Mouse (Mus musculus): ENCODE results near the gene Mthfsl.
"Not testable (repeated sequence)": the region's sequence is repeated elsewhere in the genome, so short reads cannot be mapped to it uniquely, and the experiment has no call there.

DNA sequence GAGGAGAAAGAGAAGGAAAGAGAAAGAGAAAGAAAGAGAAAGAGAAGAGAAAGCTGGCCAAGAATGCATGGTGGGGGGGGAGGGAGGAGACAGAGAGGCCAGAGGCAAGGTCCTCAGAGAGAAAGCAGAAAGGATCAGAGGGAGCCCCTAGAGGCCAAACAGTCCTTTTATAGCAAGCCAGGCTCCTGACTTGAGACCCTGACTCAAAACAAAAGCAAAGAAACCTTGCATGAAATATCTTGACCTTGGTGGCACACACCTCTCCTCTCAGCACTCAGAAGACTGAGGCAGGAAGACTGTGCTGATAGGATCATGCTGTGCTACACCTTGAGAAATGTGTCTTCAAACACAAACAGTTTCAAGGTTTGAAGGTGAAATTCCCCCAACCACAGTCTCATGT lies 1.5 kb upstream of the Mthfsl start:
- not testable (repeated sequence) for TF ChIP-seq CTCF (IDR thresholded peaks at IDR 0.05; ENCODE audit: control insufficient read depth, insufficient read depth, insufficient read length); MYOD1 (IDR thresholded peaks at IDR 0.05; ENCODE audit: control insufficient read depth, insufficient read length, low read depth); MYOG (IDR thresholded peaks at IDR 0.05; ENCODE audit: control insufficient read depth, extremely low read depth, insufficient read length)
